10 mouse cellular contexts compared by ENCODE assay signal in the genomic region with DNA sequence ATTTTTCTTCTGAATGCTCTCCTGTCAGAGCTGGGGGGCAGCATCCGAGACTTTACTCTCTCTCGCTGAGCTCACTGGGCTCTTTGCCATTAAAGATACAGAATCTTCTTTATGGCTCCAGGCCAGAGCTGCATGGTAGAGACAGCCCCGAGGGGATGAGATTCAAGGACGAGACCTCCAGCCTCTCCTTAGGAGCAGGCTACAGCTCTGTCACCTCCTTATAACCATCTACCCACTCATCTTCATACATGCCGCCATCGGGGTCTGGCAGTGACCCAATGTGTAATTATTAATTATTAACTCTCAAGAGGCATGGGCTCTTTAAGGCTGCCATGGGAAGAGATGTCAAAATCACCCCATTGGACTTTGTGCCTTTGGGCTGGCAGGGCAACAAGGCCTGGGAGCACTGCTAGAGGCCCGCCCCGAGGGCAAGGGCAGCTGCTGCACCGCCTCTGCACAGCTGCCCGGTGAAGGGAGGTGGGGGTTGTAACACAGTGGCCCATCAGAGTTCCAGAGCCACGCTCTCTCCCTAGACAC. TPM values are rescaled to one million over a fixed set of nuclear protein-coding genes. Genes with fewer than 3 reads are reported as not detected.
DNase-seq lines count a peak whose midpoint lies in the region; ATAC-seq lines count a peak whose summit lies in the region.
"Had no signal": no experiment of that assay in that cellular context is flagged by ENCODE, and none has a peak within 500 bp of the region (broad histone marks: within the 10 kb centered on the region; RNA-seq: fewer than 3 reads in every experiment).

No protein-coding gene starts in this region.

- no peaks in the 10 kb centered on the region for H3K9me3 ChIP-seq in hindbrain, embryonic 14.5 days (ENCODE audit: control insufficient read depth, low read length)
- no peaks in the 10 kb centered on the region for H3K9me3 ChIP-seq in hindbrain, embryonic 12.5 days (replicated peaks)
- H3K9me3 ChIP-seq in liver, embryonic 12.5 days (replicated peaks): no peaks in the 10 kb centered on the region
- no peaks in the 10 kb centered on the region for H3K9me3 ChIP-seq in heart, embryonic 12.5 days (replicated peaks)
- no peaks in the 10 kb centered on the region for H3K9me3 ChIP-seq in heart, embryonic 10.5 days
- H3K9me3 ChIP-seq: embryonic facial prominence, embryonic 10.5 days had no signal

- H3K36me3 ChIP-seq in hindbrain, embryonic 14.5 days (replicated peaks; ENCODE audit: control insufficient read depth, insufficient read depth): no peaks in the 10 kb centered on the region
- H3K36me3 ChIP-seq in hindbrain, embryonic 12.5 days: no peaks in the 10 kb centered on the region
- H3K36me3 ChIP-seq in liver, embryonic 12.5 days: no peaks in the 10 kb centered on the region
- H3K36me3 ChIP-seq in heart, embryonic 12.5 days: no peaks in the 10 kb centered on the region
- H3K36me3 ChIP-seq in heart, embryonic 10.5 days: no peaks in the 10 kb centered on the region
- H3K36me3 ChIP-seq: embryonic facial prominence, embryonic 10.5 days; midbrain, embryonic 12.5 days had no signal

- no peaks in the 10 kb centered on the region for H3K4me1 ChIP-seq in hindbrain, embryonic 14.5 days (replicated peaks; ENCODE audit: control insufficient read depth, insufficient read depth, low read length)
- H3K4me1 ChIP-seq in hindbrain, embryonic 12.5 days: no peaks in the 10 kb centered on the region
- H3K4me1 ChIP-seq in liver, embryonic 12.5 days: peaks cover 5% of the 10 kb centered on the region
- peaks cover 10% of the 10 kb centered on the region; the same call in 1 of the 2 replicates for H3K4me1 ChIP-seq in heart, embryonic 12.5 days (replicated peaks)
- H3K4me1 ChIP-seq in heart, embryonic 10.5 days: peaks cover 18% of the 10 kb centered on the region
- H3K4me1 ChIP-seq: midbrain, embryonic 12.5 days had no signal

- H3K4me3 ChIP-seq in hindbrain, embryonic 14.5 days (replicated peaks; ENCODE audit: low read length): no peak overlapping the region
- H3K4me3 ChIP-seq in hindbrain, embryonic 12.5 days: no peak overlapping the region
- no peak overlapping the region for H3K4me3 ChIP-seq in liver, embryonic 12.5 days
- no peak overlapping the region for H3K4me3 ChIP-seq in heart, embryonic 12.5 days
- H3K4me3 ChIP-seq in heart, embryonic 10.5 days: no peak overlapping the region
- H3K4me3 ChIP-seq: embryonic facial prominence, embryonic 10.5 days; midbrain, embryonic 12.5 days had no signal

- ATAC-seq in hindbrain, embryonic 14.5 days (ENCODE audit: low FRiP score): no peak
- no peak for ATAC-seq in hindbrain, embryonic 12.5 days (ENCODE audit: low FRiP score)
- peak; percentile 77 for ATAC-seq in liver, embryonic 12.5 days
- no peak for ATAC-seq in heart, embryonic 12.5 days (ENCODE audit: insufficient number of reproducible peaks, low FRiP score)

- no peaks in the 10 kb centered on the region for H3K27me3 ChIP-seq in hindbrain, embryonic 14.5 days (ENCODE audit: control insufficient read depth, insufficient read depth, low read length)
- no peaks in the 10 kb centered on the region for H3K27me3 ChIP-seq in hindbrain, embryonic 12.5 days
- no peaks in the 10 kb centered on the region for H3K27me3 ChIP-seq in liver, embryonic 12.5 days (replicated peaks)
- H3K27me3 ChIP-seq in heart, embryonic 12.5 days (replicated peaks): no peaks in the 10 kb centered on the region
- peaks cover 6% of the 10 kb centered on the region; the same call in 1 of the 2 replicates for H3K27me3 ChIP-seq in heart, embryonic 10.5 days (ENCODE audit: insufficient read depth, poor library complexity, severe bottlenecking)
- H3K27me3 ChIP-seq: midbrain, embryonic 12.5 days had no signal

- H3K4me2 ChIP-seq in hindbrain, embryonic 14.5 days (replicated peaks): no peak overlapping the region
- no peak overlapping the region for H3K4me2 ChIP-seq in hindbrain, embryonic 12.5 days (replicated peaks)
- H3K4me2 ChIP-seq in liver, embryonic 12.5 days: no peak overlapping the region
- no peak overlapping the region for H3K4me2 ChIP-seq in heart, embryonic 12.5 days
- H3K4me2 ChIP-seq: midbrain, embryonic 12.5 days had no signal

- DNase-seq in hindbrain, embryonic 14.5 days (ENCODE audit: low spot score): peak; percentile 31
- DNase-seq in testis, postnatal 10 days (ENCODE audit: low spot score): peak; percentile 39
- DNase-seq in testis, postnatal 14 days (ENCODE audit: low spot score): no peak
- DNase-seq in heart, embryonic 10.5 days (ENCODE audit: low spot score): no peak
- DNase-seq in cerebellum, adult 9-11 months: no peak

- 57% methylated on average over 11 of the region's 11 CpGs for WGBS in hindbrain, embryonic 14.5 days
- 76% methylated on average over 11 of the region's 11 CpGs for WGBS in hindbrain, embryonic 12.5 days
- WGBS in liver, embryonic 12.5 days (ENCODE audit: insufficient replicate concordance): 63% methylated on average over 11 of the region's 11 CpGs
- 68% methylated on average over 11 of the region's 11 CpGs for WGBS in heart, embryonic 12.5 days
- 79% methylated on average over 11 of the region's 11 CpGs for WGBS in heart, embryonic 10.5 days

- H3K9ac ChIP-seq in hindbrain, embryonic 14.5 days: no peak overlapping the region
- no peak overlapping the region for H3K9ac ChIP-seq in hindbrain, embryonic 12.5 days
- H3K9ac ChIP-seq in liver, embryonic 12.5 days: no peak overlapping the region
- H3K9ac ChIP-seq in heart, embryonic 12.5 days: no peak overlapping the region
- H3K9ac ChIP-seq: midbrain, embryonic 12.5 days had no signal

- no peak overlapping the region for H3K27ac ChIP-seq in hindbrain, embryonic 14.5 days
- H3K27ac ChIP-seq in hindbrain, embryonic 12.5 days: no peak overlapping the region
- no peak overlapping the region for H3K27ac ChIP-seq in liver, embryonic 12.5 days
- H3K27ac ChIP-seq in heart, embryonic 12.5 days (ENCODE audit: poor library complexity, severe bottlenecking): no peak overlapping the region
- H3K27ac ChIP-seq in heart, embryonic 10.5 days: no peak overlapping the region
- H3K27ac ChIP-seq: embryonic facial prominence, embryonic 10.5 days; midbrain, embryonic 12.5 days had no signal

RNA-seq across cellular contexts. Expression of a gene that starts 37.8 kb away (rescaled TPM):
- 4.1 and 6.5 TPM in 2 replicates for polyA plus RNA-seq in hindbrain, embryonic 14.5 days (2014; fragmentation: Nextera tagmentation; extraction: Ambion mirVana)
- 4.0 and 4.7 TPM in 2 replicates for polyA plus RNA-seq in hindbrain, embryonic 12.5 days (2016; fragmentation: Nextera tagmentation; extraction: Ambion mirVana)
- polyA plus RNA-seq in liver, embryonic 12.5 days (2016; fragmentation: Nextera tagmentation; extraction: Ambion mirVana): 3.0 and 3.2 TPM in 2 replicates
- polyA plus RNA-seq in heart, embryonic 12.5 days (2016; fragmentation: Nextera tagmentation; extraction: Ambion mirVana): 6.5 and 6.9 TPM in 2 replicates
- 4.5 and 6.0 TPM in 2 replicates for polyA plus RNA-seq in heart, embryonic 10.5 days (2016; fragmentation: Nextera tagmentation; extraction: Ambion mirVana)

Comparison
In these comparisons a context has a peak if more than half of its experiments do, and no peak if none do; other contexts are left out.
1. DNase-seq: peak in hindbrain, embryonic 14.5 days (single experiment) and testis, postnatal 10 days (single experiment); none in testis, postnatal 14 days (single experiment), heart, embryonic 10.5 days (single experiment) and cerebellum, adult 9-11 months (single experiment).